Mouse (Mus musculus): ENCODE measurements around the gene Slc32a1.

Slc32a1 gene

DNA sequence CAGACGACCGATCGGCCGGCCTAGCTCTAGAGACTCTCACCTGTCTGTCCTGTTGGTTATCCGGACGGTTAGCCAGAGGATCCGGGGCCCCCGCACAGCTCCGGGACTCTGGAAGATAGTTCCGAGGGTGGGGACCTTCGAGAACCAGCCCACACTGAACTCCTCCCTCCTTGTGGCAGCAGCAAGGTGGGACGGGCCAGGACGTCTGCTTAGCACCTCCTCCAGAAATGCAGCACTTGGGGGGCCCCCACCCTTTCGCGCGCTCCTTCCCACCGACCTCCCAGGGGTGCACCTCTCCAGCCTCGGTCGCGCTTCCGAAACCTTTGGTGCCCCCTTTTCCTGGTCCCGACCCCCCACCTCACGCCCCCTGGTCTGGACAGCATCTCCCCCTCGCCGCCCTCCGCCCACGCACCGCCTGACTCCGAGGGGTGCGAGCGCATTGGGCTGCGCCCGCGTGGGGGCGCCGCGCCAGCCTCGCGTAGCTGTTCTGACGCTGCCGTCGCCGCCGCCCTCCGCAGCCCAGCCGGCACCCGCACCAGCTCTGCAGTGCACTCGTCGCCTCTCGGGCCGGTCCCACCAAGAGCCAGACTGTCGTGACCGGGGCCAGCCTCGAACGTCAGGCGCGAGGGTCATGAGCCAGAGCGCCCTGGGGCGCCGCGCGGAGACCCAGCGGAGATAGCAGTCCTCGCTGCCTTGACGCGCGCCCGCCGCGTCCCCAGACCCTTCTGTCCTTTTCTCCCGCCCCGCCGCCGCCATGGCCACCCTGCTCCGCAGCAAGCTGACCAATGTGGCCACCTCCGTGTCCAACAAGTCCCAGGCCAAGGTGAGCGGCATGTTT, at the start of gene Slc32a1:
Slc32a1 (plus strand) TSS at position 280 of the 838 bp plus-strand sequence.
- peak; percentile 39; the same call in 1 of the 2 replicates for ATAC-seq (ENCODE audit: low TSS enrichment)

DNA sequence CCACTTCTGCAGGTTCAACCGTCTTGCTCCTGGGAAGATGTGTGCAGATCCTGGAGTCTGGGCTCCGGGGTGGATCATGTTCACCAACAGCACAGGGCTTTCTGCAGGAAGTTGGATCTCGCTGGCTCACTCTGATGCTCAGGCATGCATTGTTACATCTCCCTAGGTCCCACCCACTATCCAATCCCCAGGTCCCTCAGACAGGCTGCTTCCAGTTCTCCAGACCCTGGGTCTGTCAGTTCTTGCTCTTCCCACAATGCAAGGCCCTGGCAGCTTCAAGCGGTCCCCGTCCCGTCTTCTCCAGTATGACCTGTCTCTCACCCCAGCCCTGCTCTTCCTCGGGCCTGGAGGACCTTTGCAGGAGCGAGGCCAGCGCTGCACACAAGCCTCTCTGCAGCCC, 49.8 kb upstream of the Slc32a1 start:
- ATAC-seq (ENCODE audit: low TSS enrichment): 0 out of 2 replicates have a peak, but pooled peaks have one; percentile 7

DNA sequence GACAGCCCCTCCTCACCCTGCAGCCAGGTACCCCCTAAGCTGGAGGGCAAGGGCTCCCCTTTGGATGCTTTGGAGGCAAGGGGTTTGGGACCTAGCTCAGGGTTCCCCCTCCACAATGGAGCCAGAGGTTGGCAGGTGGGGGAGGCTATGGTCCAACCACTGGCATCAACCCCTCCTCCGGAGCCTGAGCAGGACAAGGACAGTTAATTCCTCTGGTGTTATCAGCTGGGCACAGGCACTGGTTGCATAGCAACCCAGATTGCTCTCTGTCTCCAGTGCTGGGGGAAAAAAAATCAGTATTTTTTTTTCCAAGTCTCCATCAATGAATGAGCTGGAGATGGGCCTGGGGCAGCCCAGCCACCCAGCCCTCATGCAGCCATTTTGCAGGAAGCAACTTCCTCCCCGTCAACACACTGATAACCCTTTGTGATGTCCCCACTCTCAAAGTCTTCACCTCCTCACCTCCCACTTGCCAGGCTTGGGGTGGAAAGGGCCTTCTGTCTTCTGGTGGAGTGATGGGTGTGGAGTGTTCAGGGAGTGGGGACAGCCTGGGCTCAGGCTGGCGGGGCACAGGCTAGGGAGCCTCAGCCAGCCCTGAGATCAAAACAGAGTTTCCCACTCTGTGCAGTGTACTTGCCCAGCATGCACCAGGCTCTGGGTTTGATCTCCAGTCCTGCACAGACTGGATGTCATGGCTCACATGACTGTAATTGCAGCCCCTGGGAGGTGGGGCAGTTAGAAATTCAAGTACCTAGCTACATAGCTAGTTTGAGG, 49.0 kb upstream of the Slc32a1 start:
- no peak for ATAC-seq (ENCODE audit: low TSS enrichment)

DNA sequence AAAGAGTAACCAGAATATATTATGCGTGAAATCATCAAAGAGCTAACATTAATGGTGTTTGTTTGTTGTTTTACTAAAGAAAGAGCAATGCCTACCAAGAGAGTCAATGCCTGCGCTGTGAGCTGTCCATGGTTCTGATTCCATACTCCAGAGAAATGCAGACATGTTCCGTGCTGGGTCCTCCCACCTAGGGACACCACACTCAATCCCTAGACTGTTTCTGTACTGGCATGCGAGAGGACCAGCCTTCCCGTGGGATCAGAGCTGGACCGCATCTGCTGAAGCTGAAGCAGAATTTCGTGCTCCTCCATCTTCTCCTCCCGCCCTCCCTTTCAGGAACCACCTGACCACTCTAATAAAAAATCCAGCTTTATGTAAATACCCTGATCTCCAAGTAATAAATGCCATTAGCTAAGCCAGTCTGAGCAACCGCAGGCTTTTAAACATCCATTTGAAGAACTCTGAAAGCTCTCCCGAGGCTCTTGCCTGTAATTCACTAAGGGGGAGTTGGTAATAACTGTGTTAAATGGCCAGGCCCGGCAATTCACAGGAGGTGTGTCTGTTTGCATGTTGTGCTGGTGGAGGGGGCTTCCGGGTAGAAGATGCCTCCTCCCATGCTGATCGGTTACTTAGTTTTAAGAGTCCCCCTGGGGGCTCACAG, 40.0 kb upstream of the Slc32a1 start:
- ATAC-seq (ENCODE audit: low TSS enrichment): no peak

DNA sequence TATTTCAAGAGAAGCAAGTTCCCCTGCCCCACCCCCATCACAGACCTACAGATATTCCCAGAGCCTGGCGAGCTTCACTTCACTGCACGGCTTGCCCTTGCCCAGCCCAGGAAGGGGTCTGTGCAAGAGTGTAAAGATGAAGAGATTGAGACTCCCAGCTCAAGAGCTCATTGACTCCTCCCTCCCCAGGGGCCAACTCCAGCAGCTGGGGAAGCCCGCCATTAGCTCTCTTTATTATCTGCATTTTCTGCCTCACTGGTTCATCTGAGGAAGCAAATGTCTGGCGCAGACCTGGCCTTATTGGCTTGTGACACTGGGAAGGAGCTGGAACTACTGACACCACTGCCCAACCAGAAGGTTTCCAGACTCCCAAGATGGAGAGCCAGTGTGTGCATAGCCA, 30.6 kb upstream of the Slc32a1 start:
- no peak for ATAC-seq (ENCODE audit: low TSS enrichment)

DNA sequence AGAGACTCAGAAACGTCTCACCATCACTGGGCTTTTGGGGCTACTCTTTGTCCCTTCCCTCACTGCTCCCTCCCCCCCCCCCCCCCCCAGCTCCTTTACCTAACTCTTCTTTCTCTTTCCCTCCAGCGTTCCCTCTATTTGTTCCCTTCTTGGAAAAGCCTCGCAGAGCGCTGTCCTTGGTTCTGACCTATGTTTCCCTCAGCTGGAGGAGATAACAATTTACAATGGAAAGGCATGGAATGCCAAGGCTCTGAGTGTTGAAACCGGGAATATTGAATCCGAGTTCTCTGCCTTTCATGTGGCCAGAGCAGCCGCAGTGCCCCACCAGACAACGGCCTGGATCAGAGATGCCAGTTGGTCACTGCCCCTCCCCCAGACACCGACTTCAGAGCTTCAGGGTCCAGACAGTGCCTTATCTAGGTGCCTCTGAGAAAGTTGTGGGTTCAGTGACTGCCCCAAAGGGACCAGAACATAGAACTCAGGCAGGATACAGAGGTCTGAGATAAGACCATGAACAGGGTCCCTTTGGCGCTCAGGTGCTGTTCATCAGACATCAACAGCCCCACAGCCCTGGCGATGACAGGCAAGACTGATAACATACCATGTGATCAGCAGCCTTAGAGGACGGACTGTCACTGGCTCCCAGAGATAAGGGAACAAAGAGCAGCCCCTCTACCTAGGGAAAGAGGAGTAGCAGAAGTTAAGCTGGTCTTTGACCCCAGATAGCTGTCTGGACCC, 25.8 kb upstream of the Slc32a1 start:
- ATAC-seq (ENCODE audit: low TSS enrichment): no peak

DNA sequence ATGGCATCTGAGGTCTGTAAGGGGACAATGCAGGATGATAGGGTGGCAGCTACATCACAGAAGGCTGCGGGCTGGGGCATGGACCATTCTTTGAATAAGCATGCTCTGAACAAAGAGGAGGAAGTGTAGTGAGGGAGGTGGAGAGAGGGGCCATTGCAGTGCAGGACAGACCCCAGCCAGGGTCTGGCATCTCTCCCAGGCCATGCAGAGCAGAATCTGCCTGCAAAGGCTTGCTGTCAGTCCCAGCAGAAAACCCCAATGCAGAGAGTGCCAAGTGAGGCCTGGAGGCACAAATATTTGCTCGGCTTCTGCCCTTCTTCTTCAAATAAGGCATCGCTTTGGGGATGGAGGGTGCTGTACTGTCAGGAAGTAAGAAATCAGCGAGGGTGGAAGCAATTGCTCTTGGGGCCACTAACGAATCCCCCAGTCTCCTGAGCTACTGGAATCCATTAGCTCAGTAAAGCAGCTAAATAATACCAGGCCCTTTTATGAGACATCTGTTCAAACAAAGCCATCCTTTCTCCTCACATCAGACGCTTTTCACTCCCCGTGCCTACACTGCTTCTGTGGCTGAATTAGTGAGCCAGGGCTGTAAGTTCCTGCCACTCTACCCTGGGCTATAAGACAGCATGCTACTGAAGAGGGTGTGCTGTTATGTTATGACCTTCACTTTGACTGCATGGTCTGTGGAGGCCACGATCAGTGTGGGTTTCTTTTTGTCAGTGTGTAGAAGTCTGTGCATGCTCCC, 21.9 kb upstream of the Slc32a1 start:
- no peak for ATAC-seq (ENCODE audit: low TSS enrichment)

DNA sequence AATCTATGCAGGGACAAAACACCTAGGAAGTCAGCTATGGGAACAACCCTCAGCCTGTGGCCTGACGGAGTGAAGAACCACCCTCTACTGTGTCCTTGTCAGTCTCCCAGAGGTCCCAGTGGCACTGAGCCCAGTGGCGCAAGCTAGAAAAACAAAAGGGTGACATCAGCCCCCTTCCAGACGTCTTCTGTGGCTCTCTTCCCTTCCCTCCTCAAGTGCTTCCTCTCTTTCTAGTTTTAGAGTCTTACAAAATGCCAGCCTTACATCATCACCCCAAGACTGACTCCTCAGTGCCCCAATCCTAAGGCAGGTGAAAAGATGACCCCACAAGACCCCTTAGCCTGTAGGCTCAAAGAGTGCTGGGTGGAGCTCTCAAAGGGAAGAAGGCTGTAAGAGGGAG, 20.1 kb upstream of the Slc32a1 start:
- ATAC-seq (ENCODE audit: low TSS enrichment): no peak

DNA sequence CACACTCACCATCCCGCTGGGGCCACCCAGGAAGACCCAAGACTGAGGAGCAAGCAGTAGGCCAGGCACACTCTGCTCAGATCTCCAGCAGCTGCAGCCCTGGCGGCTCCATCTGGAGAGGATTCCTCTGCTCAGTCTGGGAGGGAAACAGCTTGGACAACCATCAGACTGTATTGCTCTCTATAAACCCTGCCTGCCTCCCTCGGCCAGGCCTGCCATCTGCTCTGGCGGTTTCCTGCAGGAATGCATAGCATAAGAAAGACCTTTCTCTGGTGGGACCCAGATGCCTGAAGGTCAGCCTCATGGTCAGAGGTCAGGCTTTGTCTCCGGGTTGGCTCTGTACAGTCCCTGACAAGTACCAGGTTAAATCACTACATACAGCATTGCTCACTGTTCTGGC, 19.3 kb upstream of the Slc32a1 start:
- ATAC-seq (ENCODE audit: low TSS enrichment): no peak

DNA sequence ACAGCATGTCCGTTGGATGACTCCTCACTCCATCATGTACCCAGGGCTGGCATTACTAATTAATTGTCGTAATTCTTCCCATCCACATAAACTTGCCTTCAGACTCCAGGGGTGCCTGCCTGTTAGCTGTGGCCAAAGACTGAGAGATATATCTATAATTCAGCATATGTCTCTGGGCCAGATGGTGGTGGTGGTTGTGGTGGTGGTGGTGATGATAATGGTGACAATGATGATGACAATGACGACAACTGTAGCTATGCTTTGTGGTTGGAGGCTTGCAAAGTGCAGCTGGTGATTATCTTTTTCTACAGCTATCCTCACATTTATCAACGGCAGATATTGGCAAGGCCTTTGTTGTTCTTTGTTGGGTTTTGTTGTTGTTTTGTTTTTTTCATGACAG, 17.2 kb upstream of the Slc32a1 start:
- no peak for ATAC-seq (ENCODE audit: low TSS enrichment)

DNA sequence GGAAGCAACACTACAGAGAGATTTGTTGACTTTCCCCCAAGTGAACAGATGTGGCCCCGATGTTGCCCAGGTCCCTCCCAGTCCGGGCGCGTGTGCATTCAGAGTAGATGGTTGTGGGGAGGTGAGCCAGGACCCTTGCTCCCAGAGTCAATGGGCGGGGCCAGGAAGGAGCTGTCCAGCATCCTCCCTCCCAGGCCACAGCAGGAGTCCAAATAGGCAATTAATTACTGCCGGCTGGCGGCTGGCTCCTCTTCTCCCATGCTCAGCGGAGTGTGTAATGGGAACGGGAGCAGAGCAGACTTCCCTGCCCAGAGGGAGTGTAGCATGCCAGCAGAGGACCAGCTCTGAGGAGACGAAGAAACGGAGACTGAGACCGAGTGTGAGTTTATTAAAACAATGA, 15.5 kb upstream of the Slc32a1 start:
- ATAC-seq (ENCODE audit: low TSS enrichment): peak; percentile 47; the same call in 1 of the 2 replicates

DNA sequence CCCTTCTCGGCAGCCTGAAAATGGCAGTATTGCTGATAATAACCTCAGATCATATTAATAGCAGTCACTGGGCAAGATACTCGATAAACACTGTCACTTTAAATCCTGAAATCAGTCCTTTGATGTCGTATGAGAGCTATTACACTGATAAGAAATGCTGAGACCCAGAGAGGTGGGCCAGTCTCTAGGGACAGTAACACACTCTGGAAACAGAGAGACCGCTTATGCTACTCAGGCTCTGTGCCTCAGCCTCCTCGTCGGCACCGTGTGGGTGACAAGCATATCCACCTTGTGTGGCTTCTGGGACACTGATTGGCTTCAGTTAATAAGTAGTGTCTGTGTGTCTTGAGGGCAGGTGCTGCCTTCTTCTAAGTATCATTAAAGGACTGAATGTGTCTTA, 15.0 kb upstream of the Slc32a1 start:
- no peak for ATAC-seq (ENCODE audit: low TSS enrichment)

DNA sequence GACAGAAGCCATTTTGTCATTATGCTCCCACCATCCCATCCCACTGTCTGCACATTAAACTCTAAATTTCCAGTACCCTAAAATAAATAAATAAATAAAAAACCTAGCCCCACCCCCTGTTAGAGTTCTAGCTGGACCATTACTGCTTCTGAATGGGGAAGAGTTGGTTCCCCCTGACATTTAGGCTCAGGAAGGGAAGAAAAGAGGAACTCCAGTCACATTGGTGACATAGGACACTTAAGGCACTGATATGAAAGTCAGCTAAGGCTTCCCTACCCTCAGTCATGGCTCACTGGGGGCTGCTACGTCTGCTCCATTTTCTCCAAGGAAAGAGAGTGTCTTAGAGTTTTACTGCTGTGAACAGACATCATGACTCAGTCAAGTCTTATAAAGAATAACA, 13.8 kb upstream of the Slc32a1 start:
- ATAC-seq (ENCODE audit: low TSS enrichment): no peak

DNA sequence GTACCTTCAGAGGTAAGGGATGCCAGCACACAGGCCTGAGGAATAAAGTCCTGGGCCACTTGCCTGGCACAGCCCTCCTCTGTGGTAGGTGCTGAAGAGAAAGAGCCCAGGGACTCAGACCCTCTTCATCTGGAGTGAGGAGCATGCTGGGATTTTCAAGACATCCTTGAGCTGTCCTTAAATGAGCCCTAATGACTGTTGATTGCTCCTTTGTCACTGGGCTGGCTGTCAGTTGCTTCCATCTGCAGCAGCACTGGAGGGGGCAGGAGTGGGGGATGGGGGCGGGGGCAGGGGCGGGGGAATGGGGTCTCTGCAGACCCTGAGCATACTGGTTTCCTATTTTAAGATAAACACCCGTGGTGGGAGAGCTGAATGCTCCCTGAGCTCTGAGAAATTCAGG, 10.1 kb upstream of the Slc32a1 start:
- no peak for ATAC-seq (ENCODE audit: low TSS enrichment)

DNA sequence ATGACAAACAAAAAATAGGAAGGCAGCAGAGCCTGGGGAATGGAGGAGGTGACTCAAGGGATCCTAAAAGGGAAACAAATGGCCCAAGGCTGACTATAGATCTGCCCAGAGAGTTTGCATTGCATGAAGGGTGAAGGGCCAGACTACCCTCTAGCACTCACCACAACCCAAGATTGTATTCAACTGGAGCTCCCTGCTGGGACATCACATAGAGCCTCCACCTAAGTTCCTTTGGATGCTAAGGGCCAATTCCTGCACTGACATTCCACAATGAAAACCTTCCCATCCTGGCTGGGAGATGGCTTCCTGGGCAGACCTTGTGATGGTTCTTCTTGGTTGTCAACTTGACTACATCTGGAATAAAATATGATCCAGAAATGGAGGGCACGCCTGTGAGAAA, 9.2 kb upstream of the Slc32a1 start:
- no peak for ATAC-seq (ENCODE audit: low TSS enrichment)

DNA sequence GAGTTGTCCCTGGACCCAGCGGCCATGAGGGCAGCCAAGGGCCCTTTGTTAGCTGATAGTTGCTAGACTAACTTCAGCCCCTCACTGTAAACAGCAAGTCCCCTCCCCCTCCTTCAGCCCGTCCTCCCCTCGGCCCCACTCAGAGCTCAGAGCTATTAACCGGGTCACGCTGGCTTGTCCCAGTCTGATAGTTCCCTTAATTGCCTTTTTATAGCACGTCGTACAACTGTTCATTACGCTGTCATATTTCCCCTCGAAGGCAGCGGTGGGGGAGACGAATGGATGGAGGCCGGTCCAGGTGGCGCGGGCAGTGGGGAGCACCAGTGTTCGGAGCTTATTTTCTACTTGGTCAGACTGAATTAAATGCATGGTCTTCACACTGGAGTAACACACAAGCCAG, 7.9 kb upstream of the Slc32a1 start:
- no peak for ATAC-seq (ENCODE audit: low TSS enrichment)

DNA sequence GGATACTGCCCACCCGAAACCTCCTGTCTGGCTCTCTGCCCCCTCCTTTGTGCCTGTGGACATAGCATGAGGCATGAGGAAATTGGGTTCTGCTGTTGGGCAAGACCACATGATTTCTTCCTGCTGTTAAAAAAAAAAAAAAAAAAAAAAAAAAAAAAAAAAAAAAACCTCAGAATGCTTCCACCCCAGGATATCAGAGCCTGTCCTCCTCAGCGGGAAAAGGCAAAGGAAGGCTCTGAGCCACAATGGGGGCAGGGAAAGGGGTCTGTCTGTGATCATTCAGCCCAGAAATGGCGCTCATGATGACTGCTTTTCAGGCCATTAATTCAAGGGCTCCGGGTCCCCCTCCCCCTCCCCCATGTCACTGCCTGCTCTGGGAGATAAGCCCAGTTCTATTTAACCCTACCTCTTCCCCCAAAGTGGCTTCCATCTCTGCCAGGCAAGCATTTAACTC, 4.0 kb upstream of the Slc32a1 start:
- ATAC-seq (ENCODE audit: low TSS enrichment): no peak

DNA sequence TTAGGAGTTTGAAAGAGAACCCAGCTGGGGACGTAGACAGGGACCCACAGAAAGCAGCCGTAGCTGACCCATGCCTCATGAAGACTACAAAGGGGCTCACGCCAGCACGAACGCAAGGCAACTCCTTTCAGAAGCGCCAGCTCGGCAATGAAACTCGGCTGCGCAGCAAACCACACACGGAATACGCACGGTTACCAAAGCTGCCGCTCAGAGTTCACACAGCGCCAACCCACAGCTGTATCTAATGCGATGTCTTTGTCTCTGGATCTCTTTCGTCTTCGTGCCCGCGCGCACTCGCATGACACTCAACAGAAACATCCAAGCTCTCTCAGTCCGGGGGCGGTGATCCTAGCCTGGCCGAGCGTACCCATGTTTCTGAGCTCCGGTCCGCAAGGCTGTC, 886 bp upstream of the Slc32a1 start:
- no peak for ATAC-seq (ENCODE audit: low TSS enrichment)

DNA sequence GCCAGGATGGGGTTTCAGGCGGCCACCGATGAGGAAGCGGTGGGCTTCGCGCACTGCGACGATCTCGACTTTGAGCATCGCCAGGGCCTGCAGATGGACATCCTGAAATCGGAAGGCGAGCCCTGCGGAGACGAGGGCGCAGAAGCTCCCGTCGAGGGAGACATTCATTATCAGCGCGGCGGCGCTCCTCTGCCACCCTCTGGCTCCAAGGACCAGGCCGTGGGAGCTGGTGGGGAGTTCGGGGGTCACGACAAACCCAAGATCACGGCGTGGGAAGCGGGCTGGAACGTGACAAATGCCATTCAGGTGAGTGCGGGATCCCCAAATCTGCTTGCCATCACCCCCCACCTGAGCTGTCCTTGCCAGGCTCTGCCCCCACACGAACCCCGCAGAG, 756 bp downstream of the Slc32a1 start:
- ATAC-seq (ENCODE audit: low TSS enrichment): no peak

DNA sequence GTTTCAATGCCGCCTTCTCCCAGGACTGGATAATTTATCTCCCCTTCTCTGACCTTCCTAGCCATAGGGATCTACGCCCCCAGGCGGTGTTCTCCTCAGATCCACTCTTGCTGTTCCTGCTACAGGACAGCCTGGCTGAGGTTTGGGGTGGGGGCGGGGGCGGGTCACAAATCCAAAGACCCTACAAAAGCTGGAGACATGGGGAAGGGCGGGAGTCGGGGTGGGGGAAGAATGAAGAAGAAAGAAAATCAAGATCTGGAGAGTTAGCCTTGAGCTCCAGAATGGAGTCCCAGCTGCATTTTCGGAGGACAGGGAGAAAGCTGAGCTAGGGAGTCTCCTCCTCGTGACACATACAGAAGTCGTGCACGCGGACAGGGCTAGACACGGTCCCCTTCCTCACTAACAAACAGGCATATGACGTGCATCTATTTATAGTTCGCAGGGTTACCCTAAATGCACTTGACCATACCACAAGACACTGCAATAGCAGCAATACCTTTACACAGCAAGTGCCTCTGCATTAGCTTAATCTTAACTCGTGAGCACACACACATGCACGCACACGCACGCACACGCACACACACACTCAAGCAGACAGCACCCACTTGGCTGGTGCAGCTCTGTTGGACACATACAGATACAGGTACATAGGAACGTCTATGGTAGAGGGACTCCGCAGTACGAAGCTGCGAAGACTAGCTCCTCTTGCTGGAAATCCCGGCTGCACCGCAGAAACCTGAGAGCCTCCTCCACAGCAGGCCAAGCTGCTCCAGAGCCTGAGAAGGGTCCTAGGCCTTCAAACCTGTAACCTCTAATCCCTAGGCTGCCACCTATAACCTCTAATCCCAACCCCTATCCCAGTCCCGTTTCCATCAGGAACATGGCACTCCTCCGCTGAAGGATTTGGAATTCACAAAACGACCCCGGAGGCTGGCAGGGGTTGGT, 1.4 kb downstream of the Slc32a1 start:
- no peak for ATAC-seq (ENCODE audit: low TSS enrichment)
